Mouse (Mus musculus) midbrain, embryonic 13.5 days (tissue): ENCODE results near the gene Zfp811. TPM values are rescaled to one million over a fixed set of nuclear protein-coding genes. Genes with fewer than 3 reads are reported as not detected.
A peak's percentile ranks its signal among the peaks of the same experiment; 100 is the strongest.
"Not testable (repeated sequence)": the region's sequence is repeated elsewhere in the genome, so short reads cannot be mapped to it uniquely, and the experiment has no call there.

ENCODE experiments used
- ATAC-seq: fragments of 200-750 bp; cut with Nextera tagmentation; 2 replicates; pipeline ENCODE4 v1.8.0; 2017; ENCODE audit warnings: mild to moderate bottlenecking, moderate TSS enrichment, moderate library complexity
- H3K27ac ChIP-seq: fragments of 300-500 bp; sonication (generic); 2 replicates; pipeline ENCODE4 v1.5.1; 2015; ENCODE audit warnings: inconsistent platforms, mild to moderate bottlenecking, moderate library complexity
- H3K27me3 ChIP-seq: fragments of 300-500 bp; sonication (generic); 2 replicates; pipeline ENCODE4 v1.6.1; 2015; ENCODE audit warnings: mild to moderate bottlenecking, inconsistent platforms
- H3K36me3 ChIP-seq: fragments of 300-500 bp; sonication (generic); 2 replicates; pipeline ENCODE4 v1.6.1; 2015; ENCODE audit warnings: mild to moderate bottlenecking, inconsistent platforms
- H3K4me1 ChIP-seq: fragments of 300-500 bp; sonication (generic); replicated peaks from 2 replicates; pipeline ENCODE4 v1.6.1; 2015; ENCODE audit warnings: inconsistent platforms
- H3K4me2 ChIP-seq: fragments of 300-500 bp; sonication (generic); replicated peaks from 2 replicates; pipeline ENCODE4 v1.6.1; 2015; ENCODE audit warnings: moderate library complexity, mild to moderate bottlenecking, inconsistent platforms
- H3K4me3 ChIP-seq: fragments of 300-500 bp; sonication (generic); replicated peaks from 2 replicates; pipeline ENCODE4 v1.5.1; 2015; ENCODE audit warnings: mild to moderate bottlenecking, inconsistent platforms
- H3K9ac ChIP-seq: fragments of 300-500 bp; sonication (generic); replicated peaks from 2 replicates; pipeline ENCODE4 v1.6.1; 2015; ENCODE audit warnings: mild to moderate bottlenecking, inconsistent platforms
- H3K9me3 ChIP-seq: fragments of 300-500 bp; sonication (generic); 2 replicates; pipeline ENCODE4 v1.6.1; 2016; ENCODE audit warnings: mild to moderate bottlenecking, inconsistent platforms
- WGBS: fragments of 180-500 bp; shearing (Covaris S2); methylation state at CpG from one replicate; pipeline ENCODE4 v1.1.7; 2015; 5-methylcytosine and 5-hydroxymethylcytosine counted together
- polyA plus RNA-seq: library from polyadenylated mRNA; unstranded; fragments of >200 nt; fragmentation: Nextera tagmentation; extraction: Ambion mirVana; gene quantifications from 2 replicates; pipeline ENCODE4 v1.2.1, GENCODE M21; 2015

Gene Zfp811
- 78.5 and 80.6 TPM in 2 replicates for polyA plus RNA-seq

GRCm38 (mm10) chr17:32809544-32810374 lies at the start of gene Zfp811:
Gene Zfp811 (minus strand): TSS chr17:32809931.
- Histone ChIP-seq H3K4me2 (peak within 1 kb of the TSS; percentile 69), H3K4me3 (peak within 1 kb of the TSS; percentile 76), H3K36me3 (peaks cover 6% of the 10 kb centered on the region), H3K9ac (peak within 1 kb of the TSS; percentile 87), H3K9me3 (no peaks in the 10 kb centered on the region), H3K27ac (peak within 1 kb of the TSS; percentile 96), H3K27me3 (no peaks in the 10 kb centered on the region), H3K4me1 (peaks cover 33% of the 10 kb centered on the region)
- ATAC-seq = peak; percentile 95
- WGBS = 0% methylated on average over 17 of the region's 17 CpGs

- H3K4me3 ChIP-seq, H3K9ac ChIP-seq, H3K9me3 ChIP-seq, H3K4me2 ChIP-seq, ATAC-seq, H3K4me1 ChIP-seq, H3K27ac ChIP-seq, H3K27me3 ChIP-seq, H3K36me3 ChIP-seq: not testable (repeated sequence)
- 77% methylated on average over 3 of the region's 6 CpGs for WGBS
These were observed 47.0 kb upstream of the Zfp811 start for GRCm38 (mm10) chr17:32856713-32857112.

DNA sequence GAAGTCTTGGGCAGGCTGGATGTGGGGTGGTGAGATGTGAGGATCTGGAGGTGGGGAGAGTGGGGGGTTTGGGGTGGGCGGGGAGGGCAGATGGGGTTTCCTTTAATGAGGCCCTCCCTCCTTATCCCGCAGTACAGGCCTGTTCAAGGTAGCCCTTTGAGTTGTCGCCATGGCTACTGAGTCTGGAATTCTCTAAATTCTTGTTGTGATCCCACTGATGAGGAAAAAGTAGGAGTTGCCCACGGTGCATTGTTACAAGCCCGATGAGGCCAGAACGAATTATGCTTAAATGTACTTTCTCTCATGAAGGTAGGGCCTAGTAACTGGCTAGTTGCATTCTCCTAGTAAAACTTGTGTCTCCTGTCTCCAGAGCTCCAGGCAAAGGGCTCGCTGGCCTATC lies 41.9 kb upstream of the Zfp811 start:
- H3K4me3 ChIP-seq = no peak overlapping the region

GRCm38 (mm10) chr17:32841388-32841787 lies 31.7 kb upstream of the Zfp811 start:
- Histone ChIP-seq H3K9ac (no peak overlapping the region), H3K9me3 (peaks cover 9% of the 10 kb centered on the region; the same call in 1 of the 2 replicates), H3K27ac (no peak overlapping the region), H3K27me3 (no peaks in the 10 kb centered on the region), H3K4me1 (no peaks in the 10 kb centered on the region), H3K36me3 (no peaks in the 10 kb centered on the region), H3K4me2 (no peak overlapping the region), H3K4me3 (no peak overlapping the region)
- ATAC-seq = no peak
- 49% methylated on average over 2 of the region's 2 CpGs for WGBS

More for the DNA sequence above, 41.9 kb upstream of the Zfp811 start:
- no peaks in the 10 kb centered on the region for H3K9me3 ChIP-seq
- WGBS = 23% methylated on average over 7 of the region's 7 CpGs
- no peaks in the 10 kb centered on the region for H3K4me1 ChIP-seq
- no peak overlapping the region for H3K9ac ChIP-seq
- H3K27ac ChIP-seq = no peak overlapping the region
- no peaks in the 10 kb centered on the region for H3K36me3 ChIP-seq
- ATAC-seq = no peak
- H3K27me3 ChIP-seq = no peaks in the 10 kb centered on the region
- H3K4me2 ChIP-seq = no peak overlapping the region

DNA sequence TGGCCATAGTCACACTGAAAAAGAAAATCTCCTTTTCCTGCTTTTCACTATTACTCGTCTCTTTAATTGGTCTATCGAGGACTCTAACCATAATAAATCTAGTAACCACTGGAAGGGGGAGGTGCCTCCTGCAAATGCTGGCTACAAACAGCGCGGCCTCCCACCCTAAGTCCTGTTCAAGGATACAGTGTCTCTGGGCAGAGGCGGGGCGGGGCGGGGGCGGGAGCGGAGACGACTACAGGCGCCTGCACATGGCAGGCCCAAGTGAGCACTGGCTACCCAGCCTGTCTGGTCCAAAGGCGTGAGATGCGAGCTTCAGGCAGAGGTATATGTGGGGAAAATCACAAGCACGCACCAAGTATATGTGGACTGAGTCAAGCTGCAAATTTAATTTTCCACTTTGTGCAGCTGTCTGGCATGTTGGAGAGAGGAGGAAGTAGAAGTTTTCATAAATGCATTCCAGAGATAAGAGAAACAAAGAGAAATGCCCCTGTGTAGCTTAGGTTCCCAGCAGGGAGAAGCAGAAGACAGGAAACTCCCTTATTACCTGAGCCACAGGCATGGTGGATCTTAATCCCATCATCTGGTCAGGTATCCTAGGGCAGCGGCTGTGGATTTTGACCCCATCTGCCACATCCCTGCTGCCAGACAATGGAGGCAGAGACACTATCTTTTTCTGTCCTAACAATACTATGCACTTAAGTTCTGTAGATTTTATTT lies 29.5 kb upstream of the Zfp811 start:
- 43% methylated on average over 15 of the region's 15 CpGs for WGBS
- Histone ChIP-seq H3K9ac (no peak overlapping the region), H3K4me1 (no peaks in the 10 kb centered on the region), H3K27ac (no peak overlapping the region), H3K36me3 (no peaks in the 10 kb centered on the region), H3K4me2 (no peak overlapping the region), H3K9me3 (peaks cover 9% of the 10 kb centered on the region; the same call in 1 of the 2 replicates), H3K4me3 (no peak overlapping the region), H3K27me3 (no peaks in the 10 kb centered on the region)
- ATAC-seq = no peak

GRCm38 (mm10) chr17:32830418-32830782 lies 20.7 kb upstream of the Zfp811 start:
- 38% methylated on average over 3 of the region's 3 CpGs for WGBS
- H3K9ac ChIP-seq = peak overlapping the region; percentile 97
- no peaks in the 10 kb centered on the region for H3K9me3 ChIP-seq
- peaks cover 11% of the 10 kb centered on the region for H3K36me3 ChIP-seq
- H3K27ac ChIP-seq = no peak overlapping the region
- H3K4me3 ChIP-seq = peak overlapping the region; percentile 76
- peaks cover 18% of the 10 kb centered on the region for H3K4me1 ChIP-seq
- no peaks in the 10 kb centered on the region for H3K27me3 ChIP-seq
- peak overlapping the region; percentile 85 for H3K4me2 ChIP-seq
- ATAC-seq = peak; percentile 46

DNA sequence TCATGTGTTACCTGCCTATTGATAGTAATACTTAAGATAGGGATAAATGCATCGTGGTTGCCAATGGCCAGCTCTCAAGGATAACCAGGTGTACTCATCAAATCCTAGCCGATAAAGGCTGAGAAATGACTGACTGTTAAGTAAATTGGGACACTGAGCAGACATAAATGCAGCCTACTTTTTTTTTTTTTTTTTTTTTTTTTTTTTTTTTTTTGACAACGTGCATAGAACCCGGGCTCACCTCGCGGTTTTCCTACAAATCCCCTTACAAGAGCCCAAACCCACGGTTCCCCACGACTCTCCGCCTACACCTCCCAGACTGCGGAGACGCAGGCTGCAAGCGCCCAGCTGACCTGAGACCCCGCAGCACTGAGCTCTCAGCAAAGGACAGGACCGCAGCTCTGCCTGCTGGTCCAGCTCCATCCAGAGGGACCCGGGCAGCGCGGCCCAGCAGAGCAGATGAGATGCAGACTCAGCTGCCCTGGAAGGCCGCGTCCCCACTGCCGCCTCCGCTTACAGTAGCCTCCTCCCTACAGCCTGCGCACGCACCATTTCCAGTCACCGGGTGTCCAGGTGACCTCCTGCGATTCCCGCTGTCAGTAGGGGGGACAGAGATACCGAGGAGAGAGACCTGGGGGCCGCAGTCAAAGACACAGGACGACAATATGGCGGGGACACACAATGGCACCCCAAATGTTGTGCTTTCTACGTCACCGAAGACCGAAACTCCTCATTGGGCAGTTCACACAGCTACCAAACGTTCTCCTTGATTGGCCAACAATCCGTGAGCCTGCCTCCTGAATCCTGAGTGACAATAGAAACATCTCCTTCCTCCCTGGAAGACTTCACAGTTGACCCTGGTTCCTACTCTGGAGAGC lies 20.0 kb upstream of the Zfp811 start, which contains the start of gene Zfp799:
Gene Zfp799, minus strand, starts transcription at position 722 of the 878 bp plus-strand sequence.
- H3K9me3 ChIP-seq = no peaks in the 10 kb centered on the region
- peak within 1 kb of the TSS; percentile 85 for H3K4me2 ChIP-seq
- peak within 1 kb of the TSS; percentile 85 for H3K27ac ChIP-seq
- ATAC-seq = peak; percentile 100
- 2% methylated on average over 35 of the region's 35 CpGs for WGBS
- H3K27me3 ChIP-seq = no peaks in the 10 kb centered on the region
- peak within 1 kb of the TSS; percentile 97 for H3K9ac ChIP-seq
- H3K4me1 ChIP-seq = peaks cover 18% of the 10 kb centered on the region
- peak within 1 kb of the TSS; percentile 76 for H3K4me3 ChIP-seq
- H3K36me3 ChIP-seq = peaks cover 16% of the 10 kb centered on the region

- no peaks in the 10 kb centered on the region for H3K9me3 ChIP-seq
- H3K4me2 ChIP-seq = no peak overlapping the region
- H3K9ac ChIP-seq = no peak overlapping the region
- no peak overlapping the region for H3K4me3 ChIP-seq
- peaks cover 6% of the 10 kb centered on the region for H3K4me1 ChIP-seq
- no peaks in the 10 kb centered on the region for H3K27me3 ChIP-seq
- H3K36me3 ChIP-seq = peaks cover 52% of the 10 kb centered on the region
- no peak for ATAC-seq
- no peak overlapping the region for H3K27ac ChIP-seq
- 100% methylated on average over 1 of the region's 1 CpGs for WGBS
These were observed 6.5 kb upstream of the Zfp811 start for GRCm38 (mm10) chr17:32816074-32816784.

DNA sequence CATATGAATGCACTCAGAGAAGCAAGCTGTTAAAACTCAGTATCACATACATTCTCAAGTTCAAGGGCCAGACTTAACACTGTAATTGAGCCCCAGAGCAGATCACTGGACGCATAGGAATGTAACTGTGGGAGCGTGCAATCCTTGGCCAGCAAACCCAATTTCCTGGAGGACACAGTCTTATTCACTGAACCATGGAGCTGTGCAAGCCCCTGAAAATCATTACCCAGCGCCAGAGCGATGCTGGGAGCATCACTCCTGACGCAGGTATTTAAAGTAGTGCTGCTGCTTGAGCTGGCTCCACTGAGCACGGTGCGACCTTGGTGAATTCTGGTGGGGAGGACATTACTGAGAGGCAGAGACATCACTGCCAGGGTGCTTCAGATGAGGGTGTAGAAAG lies 4.4 kb upstream of the Zfp811 start:
- H3K4me3 ChIP-seq = no peak overlapping the region
- H3K4me2 ChIP-seq = no peak overlapping the region
- H3K36me3 ChIP-seq = peaks cover 34% of the 10 kb centered on the region
- no peaks in the 10 kb centered on the region for H3K9me3 ChIP-seq
- no peaks in the 10 kb centered on the region for H3K27me3 ChIP-seq
- peaks cover 12% of the 10 kb centered on the region for H3K4me1 ChIP-seq
- no peak for ATAC-seq
- no peak overlapping the region for H3K27ac ChIP-seq
- no peak overlapping the region for H3K9ac ChIP-seq
- WGBS = 84% methylated on average over 7 of the region's 7 CpGs

- Histone ChIP-seq H3K27me3 (no peaks in the 10 kb centered on the region), H3K4me3 (peak overlapping the region; percentile 76; the same call in 1 of the 2 replicates), H3K4me2 (peak overlapping the region; percentile 69), H3K9ac (no peak overlapping the region), H3K9me3 (no peaks in the 10 kb centered on the region), H3K27ac (peak overlapping the region; percentile 96), H3K4me1 (peaks cover 31% of the 10 kb centered on the region), H3K36me3 (peaks cover 10% of the 10 kb centered on the region)
- 20% methylated on average over 1 of the region's 1 CpGs for whole genome bisulfite sequencing
- ATAC-seq = no peak
These were observed 917 bp upstream of the Zfp811 start for GRCm38 (mm10) chr17:32810648-32811047.

GRCm38 (mm10) chr17:32808921-32809320 lies 810 bp downstream of the Zfp811 start:
- Histone ChIP-seq H3K4me1 (peaks cover 37% of the 10 kb centered on the region), H3K4me3 (peak overlapping the region; percentile 76), H3K36me3 (no peaks in the 10 kb centered on the region), H3K9me3 (no peaks in the 10 kb centered on the region), H3K27me3 (no peaks in the 10 kb centered on the region), H3K4me2 (peak overlapping the region; percentile 69), H3K27ac (peak overlapping the region; percentile 96), H3K9ac (peak overlapping the region; percentile 87)
- ATAC-seq = no peak
- WGBS = 8% methylated on average over 8 of the region's 8 CpGs
